Mouse (Mus musculus) hindbrain, embryonic 14.5 days (tissue): ENCODE results near the gene Gramd4. TPM values are rescaled to one million over a fixed set of nuclear protein-coding genes. Genes with fewer than 3 reads are reported as not detected.

Experiments used
- ATAC-seq: fragments of 200-750 bp; cut with Nextera tagmentation; 2 replicates; pipeline ENCODE4 v1.8.0; 2017; ENCODE audit warnings: moderate number of reproducible peaks, mild to moderate bottlenecking, moderate TSS enrichment, moderate library complexity; ENCODE audit not compliant: low FRiP score
- DNase-seq: peaks from one replicate; pipeline ENCODE4 v3.0.0-alpha.2; 2015; ENCODE audit warnings: low spot score
- H3K27ac ChIP-seq: fragments of 300-500 bp; sonication (generic); 2 replicates; pipeline ENCODE4 v1.5.1; 2014; ENCODE audit warnings: mild to moderate bottlenecking, moderate library complexity
- H3K27me3 ChIP-seq: fragments of 300-500 bp; sonication (generic); 2 replicates; pipeline ENCODE4 v1.6.1; 2014; ENCODE audit warnings: mild to moderate bottlenecking, low read length, mixed read lengths; ENCODE audit not compliant: control insufficient read depth, insufficient read depth
- H3K36me3 ChIP-seq: fragments of 300-500 bp; sonication (generic); replicated peaks from 2 replicates; pipeline ENCODE4 v1.6.1; 2014; ENCODE audit not compliant: control insufficient read depth, insufficient read depth
- H3K4me1 ChIP-seq: fragments of 300-500 bp; sonication (generic); replicated peaks from 2 replicates; pipeline ENCODE4 v1.6.1; 2014; ENCODE audit warnings: antibody characterized with exemption, low read length, mixed read lengths; ENCODE audit not compliant: control insufficient read depth, insufficient read depth
- H3K4me2 ChIP-seq: fragments of 300-500 bp; sonication (generic); replicated peaks from 2 replicates; pipeline ENCODE4 v1.6.1; 2014; ENCODE audit warnings: mild to moderate bottlenecking, moderate library complexity
- H3K4me3 ChIP-seq: fragments of 300-500 bp; sonication (generic); replicated peaks from 2 replicates; pipeline ENCODE4 v1.5.1; 2014; ENCODE audit warnings: mild to moderate bottlenecking, low read length
- H3K9ac ChIP-seq: fragments of 300-500 bp; sonication (generic); 2 replicates; pipeline ENCODE4 v1.6.1; 2014
- H3K9me3 ChIP-seq: fragments of 300-500 bp; sonication (generic); 2 replicates; pipeline ENCODE4 v1.6.1; 2016; ENCODE audit warnings: low read length; ENCODE audit not compliant: control insufficient read depth
- WGBS: fragments of 180-500 bp; shearing (Covaris S2); extraction: QIAGEN DNeasy Blood & Tissue Kit; methylation state at CpG from one replicate; pipeline ENCODE4 v1.1.7; 2014; 5-methylcytosine and 5-hydroxymethylcytosine counted together
- polyA plus RNA-seq: library from polyadenylated mRNA; unstranded; fragments of >200 nt; fragmentation: Nextera tagmentation; extraction: Ambion mirVana; gene quantifications from 2 replicates; pipeline ENCODE4 v1.2.1, GENCODE M21; 2014

Gramd4 gene
- polyA plus RNA-seq, 1 experiment from 2014 or later: 24.9 TPM

GRCm38 (mm10) chr15:86167032-86167655, 109.6 kb downstream of the Gramd4 start:
- DNase-seq (no peak), ATAC-seq (no peak)
- 94% methylated on average over 7 of the region's 7 CpGs for WGBS

GRCm38 (mm10) chr15:86167787-86168504, 110.5 kb downstream of the Gramd4 start:
- H3K27ac ChIP-seq: no peak overlapping the region
- no peak overlapping the region for H3K4me3 ChIP-seq
- DNase-seq: no peak
- no peak for ATAC-seq
- H3K27me3 ChIP-seq: no peaks in the 10 kb centered on the region
- peaks cover 13% of the 10 kb centered on the region for H3K4me1 ChIP-seq
- no peak overlapping the region for H3K9ac ChIP-seq
- peaks cover 12% of the 10 kb centered on the region; the same call in 1 of the 2 replicates for H3K36me3 ChIP-seq
- H3K9me3 ChIP-seq: no peaks in the 10 kb centered on the region
- no peak overlapping the region for H3K4me2 ChIP-seq
- 78% methylated on average over 10 of the region's 10 CpGs for WGBS

More at GRCm38 (mm10) chr15:86167032-86167655, 109.6 kb downstream of the Gramd4 start:
- peaks cover 13% of the 10 kb centered on the region for H3K4me1 ChIP-seq
- H3K36me3 ChIP-seq: peaks cover 13% of the 10 kb centered on the region; the same call in 1 of the 2 replicates
- no peaks in the 10 kb centered on the region for H3K27me3 ChIP-seq
- H3K4me2 ChIP-seq: no peak overlapping the region
- no peak overlapping the region for H3K27ac ChIP-seq
- no peaks in the 10 kb centered on the region for H3K9me3 ChIP-seq
- no peak overlapping the region for H3K4me3 ChIP-seq
- no peak overlapping the region for H3K9ac ChIP-seq

DNA sequence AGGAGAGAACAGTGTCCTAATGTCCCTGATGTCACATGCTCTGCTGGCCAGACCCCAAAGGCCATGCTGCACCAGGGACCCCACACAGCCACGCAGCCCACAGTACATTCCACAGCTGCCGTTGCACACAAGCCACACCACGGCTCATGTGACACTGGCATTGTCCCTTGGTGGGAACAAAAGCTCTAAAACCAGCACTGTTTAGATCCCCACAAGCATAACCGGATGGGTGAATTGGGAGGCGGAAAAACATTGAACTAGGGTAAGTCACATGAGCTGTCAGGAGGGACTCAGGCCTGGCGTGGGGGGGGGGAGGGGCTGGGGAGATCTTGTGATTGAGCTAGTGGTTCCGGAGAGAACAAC, 111.0 kb downstream of the Gramd4 start:
- DNase-seq (no peak), ATAC-seq (0 out of 2 replicates have a peak, but pooled peaks have one; percentile 34)
- WGBS: 16% methylated on average over 7 of the region's 7 CpGs
- Histone ChIP-seq H3K4me3 (no peak overlapping the region), H3K27ac (peak overlapping the region; percentile 24; the same call in 1 of the 2 replicates), H3K9me3 (no peaks in the 10 kb centered on the region), H3K36me3 (peaks cover 12% of the 10 kb centered on the region; the same call in 1 of the 2 replicates), H3K4me1 (peaks cover 13% of the 10 kb centered on the region), H3K4me2 (no peak overlapping the region), H3K27me3 (no peaks in the 10 kb centered on the region), H3K9ac (no peak overlapping the region)

- H3K36me3 ChIP-seq: peaks cover 7% of the 10 kb centered on the region; the same call in 1 of the 2 replicates
- WGBS: 80% methylated on average over 12 of the region's 12 CpGs
- H3K4me1 ChIP-seq: peaks cover 13% of the 10 kb centered on the region
- H3K9ac ChIP-seq: no peak overlapping the region
- H3K27ac ChIP-seq: no peak overlapping the region
- DNase-seq (no peak), ATAC-seq (no peak)
- no peak overlapping the region for H3K4me2 ChIP-seq
- H3K9me3 ChIP-seq: no peaks in the 10 kb centered on the region
- H3K27me3 ChIP-seq: no peaks in the 10 kb centered on the region
- no peak overlapping the region for H3K4me3 ChIP-seq
These were observed 111.7 kb downstream of the Gramd4 start for GRCm38 (mm10) chr15:86168941-86169816.

GRCm38 (mm10) chr15:86169817-86170110, 112.3 kb downstream of the Gramd4 start:
- Histone ChIP-seq H3K27ac (no peak overlapping the region), H3K9me3 (no peaks in the 10 kb centered on the region), H3K4me3 (no peak overlapping the region), H3K4me1 (peaks cover 13% of the 10 kb centered on the region), H3K9ac (no peak overlapping the region), H3K27me3 (no peaks in the 10 kb centered on the region), H3K36me3 (peaks cover 1% of the 10 kb centered on the region; the same call in 1 of the 2 replicates), H3K4me2 (no peak overlapping the region)
- no peak for ATAC-seq
- no peak for DNase-seq
- 70% methylated on average over 4 of the region's 4 CpGs for WGBS

DNA sequence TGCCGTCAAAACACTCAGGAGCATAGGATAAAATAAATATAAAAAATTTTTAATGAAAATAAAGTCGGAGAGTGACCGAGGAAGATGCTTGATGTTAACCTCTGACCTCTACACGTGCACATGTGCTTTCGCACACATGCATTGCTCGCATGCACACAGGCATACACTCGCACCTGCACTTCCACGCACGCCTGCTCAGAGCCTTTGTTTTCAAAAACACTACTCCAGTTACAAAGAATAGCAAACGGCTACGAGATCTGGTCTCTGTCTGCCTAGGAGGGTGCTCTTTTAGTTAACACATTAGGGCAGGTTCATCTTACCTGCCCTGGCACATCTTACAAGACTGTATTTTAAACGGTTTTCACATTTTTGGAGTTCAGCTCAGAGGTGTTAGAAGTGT, 113.8 kb downstream of the Gramd4 start:
- H3K9ac ChIP-seq: no peak overlapping the region

DNA sequence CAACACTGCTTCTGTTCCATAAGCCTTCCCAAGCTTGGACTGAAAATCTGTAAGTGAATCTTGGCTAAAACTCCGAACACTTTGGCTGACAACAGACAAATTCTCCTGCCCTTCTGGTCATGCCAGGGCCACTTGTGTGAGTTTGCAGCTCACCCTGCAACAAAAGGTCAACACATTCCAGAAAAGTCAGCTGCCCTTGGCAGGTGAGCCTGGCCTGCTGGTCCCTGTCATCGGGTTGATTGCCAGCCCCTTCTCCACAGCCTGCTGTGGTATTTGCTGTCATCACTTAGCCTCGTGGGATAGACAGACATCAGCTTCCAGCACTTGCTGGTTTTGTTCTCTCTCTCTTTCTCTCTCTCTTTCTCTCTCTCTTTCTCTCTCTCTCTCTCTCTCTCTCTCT, 114.6 kb downstream of the Gramd4 start:
- Histone ChIP-seq H3K27me3 (no peaks in the 10 kb centered on the region), H3K36me3 (no peaks in the 10 kb centered on the region), H3K27ac (no peak overlapping the region), H3K9ac (no peak overlapping the region), H3K9me3 (no peaks in the 10 kb centered on the region), H3K4me3 (no peak overlapping the region), H3K4me1 (peaks cover 13% of the 10 kb centered on the region), H3K4me2 (no peak overlapping the region)
- no peak for DNase-seq
- 71% methylated on average over 3 of the region's 3 CpGs for WGBS
- ATAC-seq: no peak

More for the DNA sequence above, 113.8 kb downstream of the Gramd4 start:
- no peak overlapping the region for H3K4me2 ChIP-seq
- no peaks in the 10 kb centered on the region for H3K27me3 ChIP-seq
- no peaks in the 10 kb centered on the region for H3K36me3 ChIP-seq
- ATAC-seq (no peak), DNase-seq (no peak)
- 83% methylated on average over 12 of the region's 12 CpGs for WGBS
- no peaks in the 10 kb centered on the region for H3K9me3 ChIP-seq
- H3K4me1 ChIP-seq: peaks cover 13% of the 10 kb centered on the region
- no peak overlapping the region for H3K27ac ChIP-seq
- no peak overlapping the region for H3K4me3 ChIP-seq

- Histone ChIP-seq H3K4me1 (peaks cover 13% of the 10 kb centered on the region), H3K27ac (no peak overlapping the region), H3K36me3 (no peaks in the 10 kb centered on the region), H3K9ac (no peak overlapping the region), H3K4me3 (no peak overlapping the region), H3K4me2 (no peak overlapping the region), H3K27me3 (no peaks in the 10 kb centered on the region), H3K9me3 (no peaks in the 10 kb centered on the region)
- WGBS: 78% methylated on average over 6 of the region's 6 CpGs
- no peak for DNase-seq
- no peak for ATAC-seq
These were observed 115.0 kb downstream of the Gramd4 start for GRCm38 (mm10) chr15:86172526-86172925.
